Mouse (Mus musculus) neural tube, embryonic 12.5 days (tissue): ENCODE data around the gene Cbx5. TPM values are rescaled to one million over a fixed set of nuclear protein-coding genes. Genes with fewer than 3 reads are reported as not detected.

ENCODE experiments used
- ATAC-seq: fragments of 200-750 bp; cut with Nextera tagmentation; 2 replicates; pipeline ENCODE4 v1.8.0; 2017; ENCODE audit warnings: low read depth, mild to moderate bottlenecking, moderate TSS enrichment, moderate library complexity; ENCODE audit not compliant: low FRiP score
- H3K27ac ChIP-seq: fragments of 300-500 bp; sonication (generic); 2 replicates; pipeline ENCODE4 v1.5.1; 2016
- H3K27me3 ChIP-seq: fragments of 300-500 bp; sonication (generic); replicated peaks from 2 replicates; pipeline ENCODE4 v1.6.1; 2016; ENCODE audit warnings: mild to moderate bottlenecking
- H3K36me3 ChIP-seq: fragments of 300-500 bp; sonication (generic); 2 replicates; pipeline ENCODE4 v1.6.1; 2016; ENCODE audit warnings: mild to moderate bottlenecking
- H3K4me1 ChIP-seq: fragments of 300-500 bp; sonication (generic); 2 replicates; pipeline ENCODE4 v1.6.1; 2016
- H3K4me2 ChIP-seq: fragments of 300-500 bp; sonication (generic); replicated peaks from 2 replicates; pipeline ENCODE4 v1.6.1; 2016; ENCODE audit warnings: mild to moderate bottlenecking
- H3K4me3 ChIP-seq: fragments of 300-500 bp; sonication (generic); 2 replicates; pipeline ENCODE4 v1.5.1; 2016
- H3K9ac ChIP-seq: fragments of 300-500 bp; sonication (generic); 2 replicates; pipeline ENCODE4 v1.6.1; 2016; ENCODE audit warnings: mild to moderate bottlenecking
- H3K9me3 ChIP-seq: fragments of 300-500 bp; sonication (generic); 2 replicates; pipeline ENCODE4 v1.6.1; 2016; ENCODE audit warnings: mild to moderate bottlenecking
- WGBS: fragments of 180-500 bp; shearing (Covaris S2); methylation state at CpG from one replicate; pipeline ENCODE4 v1.1.7; 2016; 5-methylcytosine and 5-hydroxymethylcytosine counted together
- polyA plus RNA-seq: library from polyadenylated mRNA; unstranded; fragments of >200 nt; fragmentation: Nextera tagmentation; extraction: Ambion mirVana; gene quantifications from 2 replicates; pipeline ENCODE4 v1.2.1, GENCODE M21; 2016

Cbx5 gene
- polyA plus RNA-seq, 1 experiment from 2014 or later: 149 TPM

DNA sequence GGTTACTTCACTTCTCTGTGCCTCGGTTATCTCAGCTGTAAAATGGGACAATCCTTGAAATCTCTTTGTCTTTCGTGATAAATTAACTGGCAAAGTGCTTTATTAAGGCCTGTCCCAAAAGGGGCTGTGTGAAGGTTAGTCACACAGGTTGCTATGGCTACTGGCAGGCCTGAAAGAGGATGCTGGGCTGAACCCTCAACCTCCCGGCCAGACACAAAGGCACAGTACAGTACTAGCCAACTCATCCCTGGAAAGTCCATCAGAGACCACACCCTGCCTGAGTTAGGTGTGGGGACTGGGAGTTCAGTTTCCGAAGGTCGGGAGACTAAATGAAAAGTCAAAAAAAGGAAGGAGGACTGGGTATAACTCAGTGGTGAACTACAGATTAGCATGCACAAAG, 73.7 kb downstream of the Cbx5 start:
- ATAC-seq: peak; percentile 27; the same call in 1 of the 2 replicates
- 15% methylated on average over 5 of the region's 5 CpGs for WGBS
- Histone ChIP-seq H3K27ac (peak overlapping the region; percentile 94; the same call in 1 of the 2 replicates), H3K9me3 (no peaks in the 10 kb centered on the region), H3K4me3 (peak overlapping the region; percentile 27), H3K9ac (peak overlapping the region; percentile 65), H3K36me3 (peaks cover 5% of the 10 kb centered on the region), H3K4me1 (peaks cover 80% of the 10 kb centered on the region), H3K27me3 (no peaks in the 10 kb centered on the region), H3K4me2 (peak overlapping the region; percentile 64)

DNA sequence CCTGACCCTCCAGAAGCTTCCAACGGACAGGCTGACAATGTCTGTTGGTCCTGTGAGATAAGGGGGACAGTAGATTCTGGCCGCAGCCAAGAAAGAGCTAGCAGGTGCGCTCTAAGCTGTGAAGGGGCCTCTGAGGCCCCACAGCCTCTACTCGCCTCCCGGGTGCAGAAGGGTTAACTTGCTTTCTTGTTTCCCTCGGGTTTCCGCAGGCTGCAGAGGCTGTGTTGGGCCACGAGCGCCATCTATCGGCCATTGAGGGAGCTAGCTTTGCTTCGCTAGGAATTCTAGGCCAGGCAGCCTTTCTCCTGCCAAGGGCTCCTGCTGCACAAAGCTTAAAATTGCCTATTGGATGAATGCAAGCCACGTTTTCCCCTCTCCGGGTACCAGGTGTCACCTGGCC, 74.2 kb downstream of the Cbx5 start:
- H3K4me2 ChIP-seq: peak overlapping the region; percentile 64
- H3K27me3 ChIP-seq: no peaks in the 10 kb centered on the region
- H3K36me3 ChIP-seq: peaks cover 10% of the 10 kb centered on the region
- H3K27ac ChIP-seq: peak overlapping the region; percentile 94; the same call in 1 of the 2 replicates
- peak overlapping the region; percentile 20 for H3K4me3 ChIP-seq
- whole genome bisulfite sequencing: under 1% methylated on average over 13 of the region's 13 CpGs
- peak; percentile 8; the same call in 1 of the 2 replicates for ATAC-seq
- no peaks in the 10 kb centered on the region for H3K9me3 ChIP-seq
- H3K4me1 ChIP-seq: peaks cover 74% of the 10 kb centered on the region
- peak overlapping the region; percentile 65 for H3K9ac ChIP-seq

DNA sequence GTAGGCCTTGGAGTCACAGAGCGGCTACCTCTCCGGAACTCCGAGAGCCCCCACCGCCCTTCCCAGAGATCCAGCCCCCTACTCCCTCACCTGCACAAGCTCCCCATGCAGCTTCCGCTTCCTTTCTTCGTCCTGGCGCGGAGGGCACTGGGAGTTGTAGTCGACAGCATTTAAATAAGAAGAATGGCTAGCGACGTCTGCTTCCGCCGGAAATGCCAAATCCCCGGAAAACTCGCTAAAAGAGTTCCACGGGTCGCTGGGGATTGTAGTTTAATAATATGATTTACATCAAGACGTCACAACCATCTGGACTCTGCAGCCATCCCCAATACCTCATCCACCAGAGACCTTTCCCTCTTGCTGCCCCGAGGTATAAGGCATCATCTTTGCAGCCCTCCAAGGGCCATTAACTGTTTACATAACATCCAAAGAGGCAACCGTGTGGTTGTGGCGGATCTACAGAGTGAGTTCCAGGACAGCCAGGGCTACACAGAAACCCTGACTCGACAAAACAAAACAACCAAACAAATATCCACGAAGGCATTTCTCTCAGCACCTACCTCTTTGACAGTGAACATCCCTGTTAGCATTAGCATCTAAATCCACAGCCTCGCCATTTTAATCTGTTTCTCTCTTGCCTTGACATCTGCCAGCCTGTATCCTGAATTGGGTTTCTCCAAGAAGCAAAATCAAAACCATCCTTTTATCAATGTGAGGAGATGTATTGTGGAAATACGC, 76.3 kb downstream of the Cbx5 start:
- Histone ChIP-seq H3K4me3 (peak overlapping the region; percentile 54), H3K4me1 (peaks cover 54% of the 10 kb centered on the region), H3K36me3 (peaks cover 14% of the 10 kb centered on the region), H3K9ac (peak overlapping the region; percentile 47), H3K4me2 (peak overlapping the region; percentile 64), H3K9me3 (no peaks in the 10 kb centered on the region), H3K27me3 (no peaks in the 10 kb centered on the region), H3K27ac (no peak overlapping the region)
- 8% methylated on average over 25 of the region's 25 CpGs for WGBS
- ATAC-seq: peak; percentile 70

DNA sequence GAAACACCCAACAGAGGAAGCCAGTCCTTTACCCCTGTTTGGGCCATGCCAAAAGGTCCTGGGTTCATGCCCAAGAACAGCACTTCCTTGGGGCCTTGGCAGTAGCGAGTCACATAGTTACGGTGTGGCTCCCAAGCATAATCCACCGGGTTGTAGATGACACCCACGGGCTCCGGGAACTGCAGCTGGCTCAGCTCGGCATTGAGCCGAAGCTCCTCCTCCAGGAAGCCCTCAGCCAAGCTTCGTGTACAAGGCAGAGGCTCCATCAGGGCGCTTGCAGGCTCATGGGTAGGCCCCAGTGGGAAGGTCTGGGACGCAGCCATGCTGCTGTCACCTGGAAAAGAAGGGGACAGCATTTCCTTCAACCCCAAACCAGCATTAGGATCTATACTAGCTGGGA, 82.0 kb downstream of the Cbx5 start:
- Histone ChIP-seq H3K27me3 (no peaks in the 10 kb centered on the region), H3K4me3 (no peak overlapping the region), H3K9me3 (no peaks in the 10 kb centered on the region), H3K4me2 (no peak overlapping the region), H3K9ac (no peak overlapping the region), H3K4me1 (peaks cover 26% of the 10 kb centered on the region), H3K27ac (no peak overlapping the region), H3K36me3 (peaks cover 26% of the 10 kb centered on the region)
- WGBS: 76% methylated on average over 10 of the region's 10 CpGs
- no peak for ATAC-seq

DNA sequence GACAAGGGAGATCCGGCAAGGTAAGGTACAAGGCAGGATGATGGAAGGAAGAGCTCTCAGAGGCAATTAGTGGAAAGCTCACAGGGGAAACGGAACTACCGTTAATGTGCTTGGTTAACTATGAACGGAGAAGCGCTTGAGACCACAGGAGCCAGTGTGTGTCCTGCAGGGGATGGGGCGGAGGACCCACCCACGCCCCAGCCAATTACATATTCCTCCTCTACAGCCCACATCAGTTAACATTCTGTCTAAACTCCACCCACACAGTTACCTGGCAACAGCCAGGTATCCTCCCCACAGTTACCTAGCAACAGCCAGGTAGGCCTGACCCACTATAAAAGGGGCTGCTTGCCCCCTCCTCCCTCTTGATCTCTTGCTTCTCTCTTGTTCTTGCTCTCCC, 82.7 kb downstream of the Cbx5 start:
- 35% methylated on average over 7 of the region's 7 CpGs for WGBS
- ATAC-seq: no peak

DNA sequence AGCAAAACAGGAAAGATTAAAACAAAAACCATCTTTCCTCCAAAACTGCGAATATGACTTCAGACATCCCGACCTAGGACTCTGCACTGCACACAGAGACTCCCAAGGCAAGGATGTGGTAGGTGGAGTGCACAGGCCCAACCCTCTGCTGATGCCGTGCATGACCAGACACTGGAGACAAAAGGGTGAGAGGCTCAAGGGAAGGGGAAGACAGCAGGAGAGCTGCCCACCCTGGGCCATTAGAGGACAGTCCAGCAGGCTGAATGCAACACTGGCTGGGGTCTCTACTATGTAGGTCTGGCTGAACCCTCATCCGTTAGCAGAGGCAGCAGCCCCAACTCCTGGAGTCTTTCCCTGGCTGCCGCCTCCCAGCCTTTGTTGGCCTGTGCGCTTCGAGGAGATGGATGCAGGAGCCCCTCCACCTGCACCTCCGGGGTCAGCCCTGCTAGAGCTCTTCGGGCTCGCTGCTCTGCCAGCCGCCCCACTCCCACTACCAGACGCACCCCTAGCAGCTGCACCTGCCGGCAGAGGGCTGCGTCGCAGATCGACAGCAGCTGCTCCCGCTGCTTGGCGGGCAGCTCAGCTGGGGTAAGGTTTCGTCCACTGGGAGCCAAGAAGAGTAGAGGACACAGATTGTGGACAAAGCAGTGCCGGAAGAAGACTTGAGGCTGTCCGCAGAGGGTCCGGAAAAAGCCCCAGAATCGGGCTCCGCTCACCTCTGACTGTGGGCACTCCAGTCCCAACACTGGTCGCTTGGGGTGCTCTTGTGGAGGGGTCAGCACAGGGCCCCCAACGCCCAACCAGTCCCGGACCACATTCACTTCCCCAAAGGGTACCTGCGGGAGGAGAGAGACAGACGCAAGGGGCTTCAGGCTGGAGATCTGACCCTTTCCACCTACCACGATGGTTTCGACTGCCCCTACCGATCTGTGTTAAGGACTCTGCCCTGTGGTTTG, 84.0 kb downstream of the Cbx5 start:
- peak; percentile 78 for ATAC-seq
- Histone ChIP-seq H3K4me1 (peaks cover 21% of the 10 kb centered on the region), H3K9me3 (no peaks in the 10 kb centered on the region), H3K36me3 (peaks cover 19% of the 10 kb centered on the region; the same call in 1 of the 2 replicates), H3K4me2 (peak overlapping the region; percentile 43), H3K27me3 (no peaks in the 10 kb centered on the region), H3K4me3 (no peak overlapping the region), H3K9ac (peak overlapping the region; percentile 45), H3K27ac (peak overlapping the region; percentile 4; the same call in 1 of the 2 replicates)
- WGBS: 23% methylated on average over 32 of the region's 32 CpGs

More for the DNA sequence above, 82.7 kb downstream of the Cbx5 start:
- Histone ChIP-seq H3K9ac (no peak overlapping the region), H3K27me3 (no peaks in the 10 kb centered on the region), H3K27ac (no peak overlapping the region), H3K4me3 (no peak overlapping the region), H3K9me3 (no peaks in the 10 kb centered on the region), H3K4me2 (peak overlapping the region; percentile 18; the same call in 1 of the 2 replicates), H3K36me3 (peaks cover 25% of the 10 kb centered on the region), H3K4me1 (peaks cover 21% of the 10 kb centered on the region)

DNA sequence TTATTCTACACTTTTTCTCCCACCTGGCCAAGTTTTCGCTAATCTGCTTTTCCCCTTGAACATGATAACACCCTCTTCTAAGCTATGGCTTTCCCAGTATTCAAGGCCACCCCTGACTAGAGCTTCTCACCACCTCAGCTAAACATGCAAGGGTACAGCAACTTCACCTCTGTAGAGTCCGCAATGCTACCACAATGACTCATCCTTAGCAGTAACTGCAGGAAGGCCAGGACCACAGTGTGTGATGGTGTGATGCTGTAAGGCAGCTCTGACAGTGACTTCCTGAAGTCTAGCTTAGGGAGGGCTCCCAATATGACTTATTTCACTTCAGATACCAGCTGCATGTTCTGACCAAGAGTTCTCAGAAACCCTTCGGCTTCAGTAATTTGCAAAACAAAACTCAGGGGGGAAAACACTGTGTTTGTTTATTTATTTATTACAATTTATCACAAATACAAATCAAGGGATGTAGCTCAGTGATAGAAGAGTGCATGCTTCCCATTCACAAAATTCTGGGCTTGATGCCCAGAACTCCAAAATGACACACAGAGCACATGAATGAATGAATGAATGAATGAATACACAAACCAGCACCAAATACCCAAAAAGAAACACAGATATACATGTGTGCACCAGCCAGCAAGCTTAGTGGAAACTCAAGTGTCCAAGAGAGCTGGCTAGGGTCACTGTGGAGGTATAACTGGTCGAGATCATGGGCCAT, 86.6 kb downstream of the Cbx5 start:
- Histone ChIP-seq H3K4me2 (no peak overlapping the region), H3K4me1 (peaks cover 25% of the 10 kb centered on the region), H3K9me3 (no peaks in the 10 kb centered on the region), H3K9ac (no peak overlapping the region), H3K27ac (no peak overlapping the region), H3K36me3 (peaks cover 12% of the 10 kb centered on the region; the same call in 1 of the 2 replicates), H3K27me3 (no peaks in the 10 kb centered on the region), H3K4me3 (no peak overlapping the region)
- 88% methylated on average over 4 of the region's 4 CpGs for WGBS
- no peak for ATAC-seq

DNA sequence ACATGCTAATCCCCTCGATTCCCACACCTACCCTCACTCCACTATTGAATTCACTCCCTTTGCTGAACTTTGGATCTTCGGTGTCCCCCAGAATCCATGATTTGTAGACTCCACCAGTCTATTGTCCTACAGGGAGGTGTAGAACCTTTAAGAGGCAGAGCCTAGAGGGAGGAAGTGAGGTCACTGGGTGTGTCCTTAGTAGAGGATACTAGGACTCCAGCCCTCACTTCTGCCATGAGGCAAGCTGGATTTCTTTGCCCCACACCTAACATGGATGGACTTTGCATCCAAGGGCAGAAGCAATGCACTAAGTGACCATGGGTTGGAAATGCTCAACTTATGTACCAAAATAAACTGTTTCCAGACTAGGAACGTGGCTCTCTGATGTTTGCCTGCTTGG, 87.2 kb downstream of the Cbx5 start:
- Histone ChIP-seq H3K36me3 (peaks cover 7% of the 10 kb centered on the region; the same call in 1 of the 2 replicates), H3K27ac (no peak overlapping the region), H3K9ac (no peak overlapping the region), H3K27me3 (0 out of 2 replicates have a peak, but pooled peaks cover 3% of the 10 kb centered on the region), H3K4me2 (no peak overlapping the region), H3K4me3 (no peak overlapping the region), H3K9me3 (no peaks in the 10 kb centered on the region), H3K4me1 (peaks cover 32% of the 10 kb centered on the region)
- WGBS: 90% methylated on average over 3 of the region's 3 CpGs
- no peak for ATAC-seq

DNA sequence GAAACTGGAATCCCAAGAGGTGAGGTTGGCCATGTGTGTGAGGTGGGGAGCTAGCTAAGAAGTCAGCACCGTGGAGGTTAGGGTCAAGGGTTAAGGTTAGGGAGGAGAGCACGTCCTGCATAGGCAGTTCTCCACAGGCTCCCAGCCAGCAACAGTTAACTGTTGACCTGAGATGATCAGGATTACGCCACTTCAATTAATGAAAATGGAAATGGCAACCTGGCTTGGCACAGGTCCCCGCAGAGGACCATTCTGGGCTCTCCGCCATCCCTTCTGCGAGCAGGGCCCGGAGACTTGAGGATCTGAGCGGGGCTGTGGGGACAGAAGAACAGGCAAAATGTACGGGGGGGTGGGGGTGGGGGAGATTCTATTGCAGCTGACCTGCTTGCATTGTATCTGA, 91.8 kb downstream of the Cbx5 start:
- no peak for ATAC-seq
- 0 out of 2 replicates have a peak overlapping the region, but pooled peaks have one; percentile 68 for H3K9ac ChIP-seq
- H3K9me3 ChIP-seq: no peaks in the 10 kb centered on the region
- H3K27ac ChIP-seq: peak overlapping the region; percentile 75; the same call in 1 of the 2 replicates
- no peaks in the 10 kb centered on the region for H3K36me3 ChIP-seq
- H3K27me3 ChIP-seq: 0 out of 2 replicates have a peak, but pooled peaks cover 3% of the 10 kb centered on the region
- peak overlapping the region; percentile 81 for H3K4me2 ChIP-seq
- 51% methylated on average over 9 of the region's 9 CpGs for WGBS
- peaks cover 29% of the 10 kb centered on the region for H3K4me1 ChIP-seq
- H3K4me3 ChIP-seq: no peak overlapping the region

DNA sequence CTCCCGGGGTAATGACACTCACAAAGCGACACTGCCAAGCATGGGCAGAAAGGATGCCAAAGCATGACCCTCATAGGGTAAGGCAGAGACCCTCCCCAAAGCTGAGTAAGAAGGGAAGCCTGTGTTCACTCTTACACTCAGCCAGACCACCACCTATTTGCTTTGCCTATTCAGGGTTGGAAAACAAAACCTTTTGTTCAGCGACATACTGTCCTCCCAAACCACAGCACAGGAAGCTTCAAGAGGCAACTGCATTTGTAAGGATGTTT, 92.3 kb downstream of the Cbx5 start:
- ATAC-seq: peak; percentile 6; the same call in 1 of the 2 replicates
- Histone ChIP-seq H3K27ac (peak overlapping the region; percentile 75; the same call in 1 of the 2 replicates), H3K36me3 (no peaks in the 10 kb centered on the region), H3K4me3 (no peak overlapping the region), H3K4me1 (peaks cover 29% of the 10 kb centered on the region), H3K4me2 (peak overlapping the region; percentile 81), H3K9me3 (no peaks in the 10 kb centered on the region), H3K27me3 (0 out of 2 replicates have a peak, but pooled peaks cover 3% of the 10 kb centered on the region), H3K9ac (peak overlapping the region; percentile 68; the same call in 1 of the 2 replicates)
- WGBS: 11% methylated on average over 3 of the region's 3 CpGs

DNA sequence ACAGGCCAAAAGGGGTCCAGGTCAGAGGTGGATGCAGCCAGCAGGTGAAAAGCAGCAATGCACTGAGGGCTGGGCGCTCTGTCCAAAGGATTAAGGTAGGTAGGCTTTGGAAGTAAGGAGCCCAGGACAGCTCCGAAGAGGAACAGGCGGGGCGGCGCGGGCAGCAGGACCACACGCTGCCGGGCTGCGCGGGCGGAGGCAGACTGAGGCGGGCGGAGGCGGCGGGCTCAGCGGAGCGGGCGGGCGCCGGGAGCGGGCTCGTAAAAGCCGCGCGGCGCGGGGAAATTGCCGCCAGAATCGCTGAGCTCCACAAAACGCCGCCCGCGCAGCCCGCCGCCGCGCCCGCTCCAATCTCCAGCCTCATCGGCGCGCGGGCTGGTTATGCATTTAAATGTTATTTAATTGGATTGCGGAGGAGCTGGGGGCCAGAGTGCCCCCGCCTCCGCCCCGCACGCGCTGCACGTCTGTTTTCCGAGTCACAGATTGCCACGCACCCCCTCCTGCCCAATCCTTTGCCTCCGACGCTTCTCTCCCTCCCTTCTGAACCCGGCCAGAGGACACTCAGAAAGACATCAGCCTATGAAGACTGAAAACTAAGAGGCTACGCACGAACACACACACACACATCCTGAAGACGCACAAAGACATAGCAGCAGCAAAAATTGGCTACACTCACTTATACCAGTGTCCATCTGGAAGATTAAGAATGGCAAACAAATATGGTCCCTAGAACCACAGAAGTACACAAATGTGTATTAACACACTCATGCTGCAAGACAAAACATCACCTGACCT, 92.8 kb downstream of the Cbx5 start:
- Histone ChIP-seq H3K4me2 (peak overlapping the region; percentile 81), H3K4me1 (peaks cover 29% of the 10 kb centered on the region), H3K27ac (peak overlapping the region; percentile 75), H3K36me3 (no peaks in the 10 kb centered on the region), H3K9ac (peak overlapping the region; percentile 68), H3K9me3 (no peaks in the 10 kb centered on the region), H3K27me3 (0 out of 2 replicates have a peak, but pooled peaks cover 3% of the 10 kb centered on the region), H3K4me3 (peak overlapping the region; percentile 38)
- under 1% methylated on average over 55 of the region's 57 CpGs for WGBS
- ATAC-seq: peak; percentile 74
